Mouse (Mus musculus): Measurements from ENCODE around the gene Sec22a. TPM values are rescaled to one million over a fixed set of nuclear protein-coding genes. Genes with fewer than 3 reads are reported as not detected.

Sec22a gene
- polyA plus RNA-seq (2012), result 0.14 TPM in 1 of 2 replicates, not detected in the other

- Histone ChIP-seq H3K9me3 (ENCODE audit: control insufficient read depth, low read length) (no peaks in the 10 kb centered on the region), H3K36me3 (ENCODE audit: control insufficient read depth) (peaks cover 2% of the 10 kb centered on the region; the same call in 1 of the 2 replicates), H3K4me3 (replicated peaks) (peak within 1 kb of the TSS; percentile 66), H3K4me1 (ENCODE audit: control insufficient read depth) (peaks cover 20% of the 10 kb centered on the region), H3K27me3 (ENCODE audit: control insufficient read depth) (peaks cover 11% of the 10 kb centered on the region)
- TF ChIP-seq GATA1 (IDR thresholded peaks at IDR 0.05; ENCODE audit: low read length), result no peak
- TF ChIP-seq TAL1 (IDR thresholded peaks at IDR 0.05; ENCODE audit: low read length), result no peak
These were observed at the start of gene Sec22a for GRCm38 (mm10) chr16:35363150-35364062. Gene Sec22a (minus strand): TSS chr16:35363918.

GRCm38 (mm10) chr16:35406706-35407105 lies 43.0 kb upstream of the Sec22a start:
- Histone ChIP-seq H3K9me3 (ENCODE audit: control insufficient read depth, low read length) (no peaks in the 10 kb centered on the region), H3K4me1 (ENCODE audit: control insufficient read depth) (no peaks in the 10 kb centered on the region), H3K4me3 (replicated peaks) (no peak overlapping the region), H3K27me3 (ENCODE audit: control insufficient read depth) (no peaks in the 10 kb centered on the region), H3K36me3 (ENCODE audit: control insufficient read depth) (peaks cover 2% of the 10 kb centered on the region; the same call in 1 of the 2 replicates)
- no peak for TF ChIP-seq TAL1 (IDR thresholded peaks at IDR 0.05; ENCODE audit: low read length)
- no peak for TF ChIP-seq GATA1 (IDR thresholded peaks at IDR 0.05; ENCODE audit: low read length)

GRCm38 (mm10) chr16:35406166-35406565 lies 42.4 kb upstream of the Sec22a start:
- Histone ChIP-seq H3K9me3 (ENCODE audit: control insufficient read depth, low read length) (no peaks in the 10 kb centered on the region), H3K4me3 (replicated peaks) (no peak overlapping the region), H3K27me3 (ENCODE audit: control insufficient read depth) (no peaks in the 10 kb centered on the region), H3K4me1 (ENCODE audit: control insufficient read depth) (no peaks in the 10 kb centered on the region), H3K36me3 (ENCODE audit: control insufficient read depth) (peaks cover 2% of the 10 kb centered on the region; the same call in 1 of the 2 replicates)
- no peak for TF ChIP-seq TAL1 (IDR thresholded peaks at IDR 0.05; ENCODE audit: low read length)
- no peak for TF ChIP-seq GATA1 (IDR thresholded peaks at IDR 0.05; ENCODE audit: low read length)

- H3K36me3 ChIP-seq (ENCODE audit: control insufficient read depth), result peaks cover 2% of the 10 kb centered on the region; the same call in 1 of the 2 replicates
- H3K9me3 ChIP-seq (ENCODE audit: control insufficient read depth, low read length), result no peaks in the 10 kb centered on the region
These were observed 41.8 kb upstream of the Sec22a start for GRCm38 (mm10) chr16:35405348-35406080.

GRCm38 (mm10) chr16:35404864-35405263 lies 41.1 kb upstream of the Sec22a start:
- TF ChIP-seq GATA1 (IDR thresholded peaks at IDR 0.05; ENCODE audit: low read length), result no peak
- TF ChIP-seq TAL1 (IDR thresholded peaks at IDR 0.05; ENCODE audit: low read length), result no peak
- no peaks in the 10 kb centered on the region for H3K9me3 ChIP-seq (ENCODE audit: control insufficient read depth, low read length)
- no peak overlapping the region for H3K4me3 ChIP-seq (replicated peaks)
- no peaks in the 10 kb centered on the region for H3K27me3 ChIP-seq (ENCODE audit: control insufficient read depth)
- H3K4me1 ChIP-seq (ENCODE audit: control insufficient read depth), result no peaks in the 10 kb centered on the region
- peaks cover 2% of the 10 kb centered on the region; the same call in 1 of the 2 replicates for H3K36me3 ChIP-seq (ENCODE audit: control insufficient read depth)

More at GRCm38 (mm10) chr16:35405348-35406080, 41.8 kb upstream of the Sec22a start:
- no peaks in the 10 kb centered on the region for H3K4me1 ChIP-seq (ENCODE audit: control insufficient read depth)
- no peak overlapping the region for H3K4me3 ChIP-seq (replicated peaks)
- TF ChIP-seq GATA1 (IDR thresholded peaks at IDR 0.05; ENCODE audit: low read length) (no peak), TAL1 (IDR thresholded peaks at IDR 0.05; ENCODE audit: low read length) (no peak)
- H3K27me3 ChIP-seq (ENCODE audit: control insufficient read depth), result no peaks in the 10 kb centered on the region

GRCm38 (mm10) chr16:35403891-35404290 lies 40.2 kb upstream of the Sec22a start:
- no peak for TF ChIP-seq TAL1 (IDR thresholded peaks at IDR 0.05; ENCODE audit: low read length)
- TF ChIP-seq GATA1 (IDR thresholded peaks at IDR 0.05; ENCODE audit: low read length), result no peak

GRCm38 (mm10) chr16:35403356-35403755 lies 39.6 kb upstream of the Sec22a start:
- Histone ChIP-seq H3K4me3 (replicated peaks) (no peak overlapping the region), H3K36me3 (ENCODE audit: control insufficient read depth) (peaks cover 5% of the 10 kb centered on the region; the same call in 1 of the 2 replicates), H3K27me3 (ENCODE audit: control insufficient read depth) (no peaks in the 10 kb centered on the region), H3K4me1 (ENCODE audit: control insufficient read depth) (no peaks in the 10 kb centered on the region), H3K9me3 (ENCODE audit: control insufficient read depth, low read length) (no peaks in the 10 kb centered on the region)
- no peak for TF ChIP-seq GATA1 (IDR thresholded peaks at IDR 0.05; ENCODE audit: low read length)
- no peak for TF ChIP-seq TAL1 (IDR thresholded peaks at IDR 0.05; ENCODE audit: low read length)

More at GRCm38 (mm10) chr16:35403891-35404290, 40.2 kb upstream of the Sec22a start:
- H3K4me3 ChIP-seq (replicated peaks), result no peak overlapping the region
- no peaks in the 10 kb centered on the region for H3K27me3 ChIP-seq (ENCODE audit: control insufficient read depth)
- H3K4me1 ChIP-seq (ENCODE audit: control insufficient read depth), result no peaks in the 10 kb centered on the region
- H3K36me3 ChIP-seq (ENCODE audit: control insufficient read depth), result peaks cover 2% of the 10 kb centered on the region; the same call in 1 of the 2 replicates
- H3K9me3 ChIP-seq (ENCODE audit: control insufficient read depth, low read length), result no peaks in the 10 kb centered on the region

GRCm38 (mm10) chr16:35392813-35393212 lies 29.1 kb upstream of the Sec22a start:
- H3K36me3 ChIP-seq (ENCODE audit: control insufficient read depth), result peaks cover 3% of the 10 kb centered on the region; the same call in 1 of the 2 replicates
- no peaks in the 10 kb centered on the region for H3K27me3 ChIP-seq (ENCODE audit: control insufficient read depth)
- H3K4me1 ChIP-seq (ENCODE audit: control insufficient read depth), result no peaks in the 10 kb centered on the region
- TF ChIP-seq TAL1 (IDR thresholded peaks at IDR 0.05; ENCODE audit: low read length), result no peak
- TF ChIP-seq GATA1 (IDR thresholded peaks at IDR 0.05; ENCODE audit: low read length), result no peak
- H3K4me3 ChIP-seq (replicated peaks), result no peak overlapping the region
- H3K9me3 ChIP-seq (ENCODE audit: control insufficient read depth, low read length), result no peaks in the 10 kb centered on the region

- Histone ChIP-seq H3K4me1 (ENCODE audit: control insufficient read depth) (no peaks in the 10 kb centered on the region), H3K9me3 (ENCODE audit: control insufficient read depth, low read length) (no peaks in the 10 kb centered on the region), H3K36me3 (ENCODE audit: control insufficient read depth) (no peaks in the 10 kb centered on the region), H3K27me3 (ENCODE audit: control insufficient read depth) (no peaks in the 10 kb centered on the region), H3K4me3 (replicated peaks) (no peak overlapping the region)
- TF ChIP-seq GATA1 (IDR thresholded peaks at IDR 0.05; ENCODE audit: low read length), result no peak
- TF ChIP-seq TAL1 (IDR thresholded peaks at IDR 0.05; ENCODE audit: low read length), result no peak
These were observed 21.9 kb upstream of the Sec22a start for GRCm38 (mm10) chr16:35385654-35386053.
